In the genomic region with DNA sequence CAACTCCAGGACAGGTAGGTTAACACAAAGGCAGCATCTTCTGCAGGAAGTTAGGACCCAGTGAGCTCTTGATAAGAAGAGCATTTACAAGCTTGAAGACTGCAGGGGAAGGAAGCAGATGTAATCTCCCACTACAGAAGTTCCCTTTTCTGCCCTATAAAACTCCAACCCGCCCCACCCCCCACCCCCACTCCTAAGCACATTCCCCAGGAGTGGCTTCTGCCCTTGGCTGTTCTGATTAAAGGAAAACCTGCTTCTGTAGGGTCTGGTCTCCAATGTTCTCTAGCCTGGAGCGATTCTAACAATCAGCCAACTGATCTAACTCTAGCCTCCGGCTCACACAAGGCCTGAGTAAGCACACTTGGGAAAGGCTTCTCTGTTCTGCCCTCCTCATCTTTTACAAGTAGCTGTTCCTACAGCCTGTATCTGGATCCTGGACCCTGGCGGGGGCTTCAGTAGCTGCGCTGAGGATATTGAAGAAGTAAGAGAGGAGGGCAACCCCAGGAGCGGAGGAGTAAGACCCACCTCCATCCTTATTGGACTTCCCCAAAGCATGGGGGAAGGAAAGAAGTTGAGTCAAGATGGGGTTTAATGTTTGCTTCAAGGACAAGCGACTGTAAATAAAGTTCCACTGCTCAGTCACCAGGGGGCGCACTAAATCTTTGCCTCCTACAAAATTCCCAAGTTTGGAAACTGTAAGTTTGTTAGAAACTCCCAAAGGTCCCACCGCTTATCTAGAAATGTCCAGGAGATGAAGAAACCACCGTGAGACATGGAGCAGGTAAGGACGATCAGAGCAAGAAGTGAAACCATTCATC, we compare ENCODE assay signal across 8 mouse cellular contexts. TPM values are rescaled to one million over a fixed set of nuclear protein-coding genes. Genes with fewer than 3 reads are reported as not detected.
A peak's percentile ranks its signal among the peaks of the same experiment; 100 is the strongest.
DNase-seq lines count a peak whose midpoint lies in the region; ATAC-seq and TF ChIP-seq lines count a peak whose summit lies in the region.

No protein-coding gene starts in this region.

- peaks cover 18% of the 10 kb centered on the region for H3K4me1 ChIP-seq in bone marrow macrophage, adult 2 months (ENCODE audit: control insufficient read depth, insufficient read depth, low read length)
- H3K4me1 ChIP-seq in intestine, embryonic 16.5 days (ENCODE audit: control insufficient read depth, insufficient read depth, low read length): peaks cover 5% of the 10 kb centered on the region

- no peak for TF ChIP-seq POLR2A in bone marrow macrophage, adult 2 months (IDR thresholded peaks at IDR 0.05; ENCODE audit: borderline replicate concordance, low read depth, low read length)

- peak overlapping the region; percentile 92 for H3K27ac ChIP-seq in bone marrow macrophage, adult 2 months (ENCODE audit: insufficient read depth, low read depth, low read length)
- no peak overlapping the region for H3K27ac ChIP-seq in intestine, embryonic 16.5 days (ENCODE audit: low read length)

- peak overlapping the region; percentile 50 for H3K4me3 ChIP-seq in bone marrow macrophage, adult 2 months (ENCODE audit: insufficient read depth, low read length)
- H3K4me3 ChIP-seq in intestine, embryonic 16.5 days (ENCODE audit: low read length): no peak overlapping the region

- no peaks in the 10 kb centered on the region for H3K36me3 ChIP-seq in intestine, embryonic 16.5 days (ENCODE audit: control insufficient read depth, insufficient read depth, low read length)

- peak; percentile 36; the same call in 1 of the 2 replicates for ATAC-seq in intestine, embryonic 16.5 days
- ATAC-seq in erythroid progenitor cell, adult 5-6 weeks (replicated peaks; ENCODE audit: low FRiP score, poor library complexity, severe bottlenecking): no peak

- WGBS in intestine, embryonic 16.5 days: 20% methylated on average over 11 of the region's 11 CpGs

- peak; percentile 22; the same call in 1 of the 2 replicates for TF ChIP-seq CTCF in bone marrow macrophage, adult 2 months (IDR thresholded peaks at IDR 0.05; ENCODE audit: low read depth, low read length)

- DNase-seq in right cerebral cortex, adult 18-20 months: peak; percentile 24
- DNase-seq in right cerebral cortex, postnatal 36 days (ENCODE audit: low spot score in 2 of 2): no peak
- peak; percentile 39 for DNase-seq in fibroblast of lung, adult 2 months (ENCODE audit: low read depth)
- peak; percentile 13 to 42 for DNase-seq in lung, adult 18-20 months
- DNase-seq in retina, embryonic 14.5 days (ENCODE audit: low spot score): peak; percentile 84

- H3K9me3 ChIP-seq in intestine, embryonic 16.5 days (ENCODE audit: control insufficient read depth, low read length): no peaks in the 10 kb centered on the region

- no peak overlapping the region for H3K4me2 ChIP-seq in intestine, embryonic 16.5 days (ENCODE audit: low read depth, low read length)

- H3K9ac ChIP-seq in intestine, embryonic 16.5 days (ENCODE audit: low read depth, low read length): no peak overlapping the region

- no peaks in the 10 kb centered on the region for H3K27me3 ChIP-seq in intestine, embryonic 16.5 days (replicated peaks; ENCODE audit: control insufficient read depth, insufficient read depth, low read length)

RNA-seq across cellular contexts. Expression of a gene that starts 36.6 kb away (rescaled TPM):
- polyA plus RNA-seq in bone marrow macrophage, adult 2 months (2012; ENCODE audit: insufficient read depth, insufficient read length, missing spikeins): 4.5 and 5.3 TPM in 2 replicates
- polyA plus RNA-seq in intestine, embryonic 16.5 days (2015; fragmentation: Nextera tagmentation; extraction: Ambion mirVana): 0.18 and 0.22 TPM in 2 replicates
- total RNA-seq in erythroid progenitor cell, adult 5-6 weeks (2015; ENCODE audit: low replicate concordance): not detected in 2 replicates
- total RNA-seq in erythroid progenitor cell, adult 5-6 weeks (2017; ENCODE audit: low replicate concordance): not detected in 2 replicates

RNA-seq across cellular contexts. Expression of a gene that starts 37.5 kb away (rescaled TPM):
- 113 and 116 TPM in 2 replicates for polyA plus RNA-seq in bone marrow macrophage, adult 2 months (2012; ENCODE audit: insufficient read depth, insufficient read length, missing spikeins)
- polyA plus RNA-seq in intestine, embryonic 16.5 days (2015; fragmentation: Nextera tagmentation; extraction: Ambion mirVana): 13.5 and 26.3 TPM in 2 replicates
- 2.2 and 9.2 TPM in 2 replicates for total RNA-seq in erythroid progenitor cell, adult 5-6 weeks (2015; ENCODE audit: low replicate concordance)
- 10.1 and 11.0 TPM in 2 replicates for total RNA-seq in erythroid progenitor cell, adult 5-6 weeks (2017; ENCODE audit: low replicate concordance)

Comparison
In these comparisons a context has a peak if more than half of its experiments do, and no peak if none do; other contexts are left out.
1. DNase-seq: peak in right cerebral cortex, adult 18-20 months (single experiment), fibroblast of lung, adult 2 months (single experiment), lung, adult 18-20 months (2 of 2) and retina, embryonic 14.5 days (single experiment); none in right cerebral cortex, postnatal 36 days (0 of 2).